In genomic region chr12:99868821-99869220, GRCm38 (mm10) we compare ENCODE assay signal across 20 mouse cellular contexts. TPM values are rescaled to one million over a fixed set of nuclear protein-coding genes. Genes with fewer than 3 reads are reported as not detected.
DNase-seq lines count a peak whose midpoint lies in the region; TF ChIP-seq lines count a peak whose summit lies in the region.
"Had no signal": no experiment of that assay in that cellular context is flagged by ENCODE, and none has a peak within 500 bp of the region (broad histone marks: within the 10 kb centered on the region; RNA-seq: fewer than 3 reads in every experiment).

No protein-coding gene starts in this region.

- H3K4me3 ChIP-seq in ES-E14 (ENCODE audit: insufficient read depth in 1 of 2, low read depth in 1 of 2, low read length in 2 of 2, poor library complexity in 1 of 2, severe bottlenecking in 1 of 2): no peak overlapping the region
- H3K4me3 ChIP-seq: embryonic facial prominence, embryonic 13.5 days; embryonic facial prominence, embryonic 15.5 days; erythroblast, embryonic 14.5 days; forebrain, embryonic 10.5 days; forebrain, embryonic 12.5 days had no signal

- no peaks in the 10 kb centered on the region for H3K36me3 ChIP-seq in ES-E14 (ENCODE audit: control insufficient read depth, insufficient read depth, low read length, poor library complexity, severe bottlenecking)
- H3K36me3 ChIP-seq: embryonic facial prominence, embryonic 13.5 days; embryonic facial prominence, embryonic 15.5 days; forebrain, embryonic 12.5 days had no signal

- H3K4me1 ChIP-seq in ES-E14 (ENCODE audit: control insufficient read depth in 2 of 2, insufficient read depth in 2 of 2, low read length in 2 of 2, poor library complexity in 1 of 2): no peaks in the 10 kb centered on the region; a peak in 1 of 4 replicates
- H3K4me1 ChIP-seq: embryonic facial prominence, embryonic 13.5 days; embryonic facial prominence, embryonic 15.5 days had no signal

- peak; percentile 35 for DNase-seq in ES-CJ7 (ENCODE audit: low read depth, low spot score)
- peak; percentile 13 for DNase-seq in ES-E14 (ENCODE audit: low read depth, low spot score)
- peak; percentile 34 for DNase-seq in ZHBTc4 (ENCODE audit: low read depth, low spot score)
- DNase-seq in thymus, adult 18-20 months: no peak
- DNase-seq in heart, postnatal 36 days: no peak
- DNase-seq: adrenal gland, adult 2 months; adrenal gland, postnatal 10 days; adrenal gland, postnatal 25 days; cerebellum, adult 11 months; cerebellum, adult 18-20 months; cerebellum, adult 8-10 months; cerebellum, adult 9-11 months; cerebellum, postnatal 14 days; cerebellum, postnatal 36 days; embryo, embryonic 11 days had no signal

- no peak overlapping the region for H3K27ac ChIP-seq in ES-E14 (ENCODE audit: insufficient read depth, low read depth, low read length, poor library complexity, severe bottlenecking)
- H3K27ac ChIP-seq: embryonic facial prominence, embryonic 13.5 days; embryonic facial prominence, embryonic 15.5 days; forebrain, embryonic 10.5 days; forebrain, embryonic 12.5 days had no signal

- intact Hi-C loops in heart, postnatal 36 days (cut with DNase I): no loop called here

- in situ Hi-C loops in ES-E14 (cut with MboI; ENCODE audit: low sequenced_read_pairs in 2 of 2, unreplicated experiment in 2 of 2): no loop called here

- H3K9ac ChIP-seq in ES-E14 (ENCODE audit: insufficient read depth, low read depth, low read length, poor library complexity, severe bottlenecking): no peak overlapping the region
- H3K9ac ChIP-seq: embryonic facial prominence, embryonic 13.5 days; embryonic facial prominence, embryonic 15.5 days; forebrain, embryonic 12.5 days had no signal

- H3K9me3 ChIP-seq in ES-E14 (ENCODE audit: control insufficient read depth, insufficient read depth, low read depth, low read length): no peaks in the 10 kb centered on the region
- H3K9me3 ChIP-seq: embryonic facial prominence, embryonic 13.5 days; embryonic facial prominence, embryonic 15.5 days; forebrain, embryonic 10.5 days; forebrain, embryonic 12.5 days had no signal

TF ChIP-seq in ES-E14, 5 proteins besides CTCF, POLR2A, EP300 and RAD21:
- TF ChIP-seq ZC3H11A (IDR thresholded peaks at IDR 0.05; ENCODE audit: borderline replicate concordance, low read depth, low read length): no peak
- TF ChIP-seq ZNF384 (IDR thresholded peaks at IDR 0.05; ENCODE audit: low read depth, low read length): no peak
- no peak for TF ChIP-seq MAFK (IDR thresholded peaks at IDR 0.05; ENCODE audit: insufficient read depth, low read depth, low read length)
- TF ChIP-seq HCFC1 (IDR thresholded peaks at IDR 0.05; ENCODE audit: borderline replicate concordance, insufficient read depth, low read length): no peak
- no peak for TF ChIP-seq CHD2 (IDR thresholded peaks at IDR 0.05; ENCODE audit: low read depth, low read length)

RNA-seq across cellular contexts. Expression of gene Efcab11, which starts 15.4 kb away (rescaled TPM):
- 2.9 and 3.6 TPM in 2 replicates for total RNA-seq in ES-E14 (2012; rRNA removed)
- not detected for total RNA-seq in heart, postnatal 36 days (2021)

RNA-seq across cellular contexts. Expression of gene Tdp1, which starts 15.5 kb away (rescaled TPM):
- total RNA-seq in ES-E14 (2012; rRNA removed): 27.5 and 34.6 TPM in 2 replicates
- 10 to 100 TPM in 1 of 2 experiments, 1 to 10 TPM in 1; 8.6 to 10.1 TPM for total RNA-seq in heart, postnatal 36 days (2021)

Comparison
In these comparisons a context has a peak if more than half of its experiments do, and no peak if none do; other contexts are left out.
1. DNase-seq: peak in ES-CJ7 (single experiment), ES-E14 (single experiment) and ZHBTc4 (single experiment); none in thymus, adult 18-20 months (0 of 2) and heart, postnatal 36 days (0 of 2).